8 mouse cellular contexts compared by ENCODE assay signal in genomic region chr1:180987759-180988158, GRCm38 (mm10). TPM values are rescaled to one million over a fixed set of nuclear protein-coding genes. Genes with fewer than 3 reads are reported as not detected.
DNase-seq lines count a peak whose midpoint lies in the region; ATAC-seq and TF ChIP-seq lines count a peak whose summit lies in the region.

No protein-coding gene starts in this region.

- no peaks in the 10 kb centered on the region for H3K36me3 ChIP-seq in heart, embryonic 12.5 days
- H3K36me3 ChIP-seq in lung, embryonic 14.5 days (ENCODE audit: insufficient read depth) = no peaks in the 10 kb centered on the region

- H3K4me1 ChIP-seq in heart, embryonic 12.5 days (replicated peaks) = no peaks in the 10 kb centered on the region
- H3K4me1 ChIP-seq in lung, embryonic 14.5 days (ENCODE audit: insufficient read depth) = no peaks in the 10 kb centered on the region

- no peak for ATAC-seq in heart, embryonic 12.5 days (ENCODE audit: insufficient number of reproducible peaks, low FRiP score)
- no peak for ATAC-seq in lung, embryonic 14.5 days (ENCODE audit: insufficient read depth)

- under 1% methylated on average over 9 of the region's 9 CpGs for WGBS in heart, embryonic 12.5 days
- WGBS in lung, embryonic 14.5 days = 2% methylated on average over 9 of the region's 9 CpGs

- H3K9ac ChIP-seq in heart, embryonic 12.5 days = no peak overlapping the region
- no peak overlapping the region for H3K9ac ChIP-seq in lung, embryonic 14.5 days

- H3K9me3 ChIP-seq in heart, embryonic 12.5 days (replicated peaks) = no peaks in the 10 kb centered on the region
- H3K9me3 ChIP-seq in lung, embryonic 14.5 days (ENCODE audit: low read depth, low read length) = no peaks in the 10 kb centered on the region

- peak overlapping the region; percentile 37 for H3K4me2 ChIP-seq in heart, embryonic 12.5 days
- H3K4me2 ChIP-seq in lung, embryonic 14.5 days = no peak overlapping the region

- DNase-seq in CD4-positive helper T cell, adult 2 months (ENCODE audit: low read depth, low spot score) = peak; percentile 75
- peak; percentile 81 for DNase-seq in adrenal gland, adult 2 months
- peak; percentile 76 for DNase-seq in embryo, embryonic 11 days
- peak; percentile 78 for DNase-seq in layer of hippocampus, adult 11-12 months (ENCODE audit: low spot score)
- DNase-seq in lung, embryonic 14.5 days = peak; percentile 89
- peak; percentile 54 for DNase-seq in retina, adult 2 months (ENCODE audit: low read depth, low spot score)
- DNase-seq in thymus, postnatal 25 days = peak; percentile 77

- no peak overlapping the region for H3K27ac ChIP-seq in heart, embryonic 12.5 days (ENCODE audit: poor library complexity, severe bottlenecking)
- no peak overlapping the region for H3K27ac ChIP-seq in lung, embryonic 14.5 days (ENCODE audit: low read depth)

- peaks cover 9% of the 10 kb centered on the region for H3K27me3 ChIP-seq in heart, embryonic 12.5 days (replicated peaks)
- no peaks in the 10 kb centered on the region for H3K27me3 ChIP-seq in lung, embryonic 14.5 days (ENCODE audit: insufficient read depth, low read length)

- H3K4me3 ChIP-seq in heart, embryonic 12.5 days = no peak overlapping the region
- no peak overlapping the region for H3K4me3 ChIP-seq in lung, embryonic 14.5 days (ENCODE audit: low read depth, low read length)

- TF ChIP-seq CTCF in lung, embryonic 14.5 days (IDR thresholded peaks at IDR 0.05; ENCODE audit: low read depth) = peak; percentile 98

RNA-seq across cellular contexts. Expression of gene Ephx1, which starts 32.9 kb away (rescaled TPM):
- total RNA-seq in adrenal gland, adult 2 months (2021) = 100 to 1,000 TPM; 209 to 314 TPM
- 112 and 140 TPM in 2 replicates for polyA plus RNA-seq in adrenal gland, adult 2 months (2012; rRNA removed)
- 5.0 and 5.1 TPM in 2 replicates for polyA plus RNA-seq in heart, embryonic 12.5 days (2016; fragmentation: Nextera tagmentation; extraction: Ambion mirVana)
- polyA plus RNA-seq in lung, embryonic 14.5 days (2014; fragmentation: Nextera tagmentation; extraction: Ambion mirVana) = 3.6 and 4.0 TPM in 2 replicates

RNA-seq across cellular contexts. Expression of gene Tmem63a, which starts 45.6 kb away (rescaled TPM):
- 10 to 100 TPM; 52.8 to 66.0 TPM for total RNA-seq in adrenal gland, adult 2 months (2021)
- 135 and 238 TPM in 2 replicates for polyA plus RNA-seq in adrenal gland, adult 2 months (2012; rRNA removed)
- 10.2 and 10.6 TPM in 2 replicates for polyA plus RNA-seq in heart, embryonic 12.5 days (2016; fragmentation: Nextera tagmentation; extraction: Ambion mirVana)
- 10.4 and 10.9 TPM in 2 replicates for polyA plus RNA-seq in lung, embryonic 14.5 days (2014; fragmentation: Nextera tagmentation; extraction: Ambion mirVana)

RNA-seq across cellular contexts. Expression of gene Lefty1, which starts 52.9 kb away (rescaled TPM):
- 10 to 100 TPM in 1 of 2 experiments, 1 to 10 TPM in 1; 2.0 to 11.3 TPM for total RNA-seq in adrenal gland, adult 2 months (2021)
- 34.2 and 35.6 TPM in 2 replicates for polyA plus RNA-seq in adrenal gland, adult 2 months (2012; rRNA removed)
- polyA plus RNA-seq in heart, embryonic 12.5 days (2016; fragmentation: Nextera tagmentation; extraction: Ambion mirVana) = 1.00 and 1.1 TPM in 2 replicates
- polyA plus RNA-seq in lung, embryonic 14.5 days (2014; fragmentation: Nextera tagmentation; extraction: Ambion mirVana) = 1.1 TPM in 2 replicates

Comparison
In these comparisons a context has a peak if more than half of its experiments do, and no peak if none do; other contexts are left out.
1. RNA of gene Ephx1, which starts 32.9 kb away (polyA plus RNA-seq): 112 to 140 TPM in adrenal gland, adult 2 months; 5.0 to 5.1 TPM in heart, embryonic 12.5 days and 3.6 to 4.0 TPM in lung, embryonic 14.5 days; every median in the first group is over 10 times any median in the second.
2. RNA of gene Tmem63a, which starts 45.6 kb away (polyA plus RNA-seq): 135 to 238 TPM in adrenal gland, adult 2 months; 10.4 to 10.9 TPM in lung, embryonic 14.5 days and 10.2 to 10.6 TPM in heart, embryonic 12.5 days; every median in the first group is over 10 times any median in the second.
3. RNA of gene Lefty1, which starts 52.9 kb away (polyA plus RNA-seq): 34.2 to 35.6 TPM in adrenal gland, adult 2 months; 1.1 TPM in lung, embryonic 14.5 days and 1.00 to 1.1 TPM in heart, embryonic 12.5 days; every median in the first group is over 10 times any median in the second.
4. Peak in every context shown above with its lines, with median percentiles within 50 percentile points of each other: DNase-seq.